ENCODE assay signal across 8 mouse cellular contexts in the genomic region with DNA sequence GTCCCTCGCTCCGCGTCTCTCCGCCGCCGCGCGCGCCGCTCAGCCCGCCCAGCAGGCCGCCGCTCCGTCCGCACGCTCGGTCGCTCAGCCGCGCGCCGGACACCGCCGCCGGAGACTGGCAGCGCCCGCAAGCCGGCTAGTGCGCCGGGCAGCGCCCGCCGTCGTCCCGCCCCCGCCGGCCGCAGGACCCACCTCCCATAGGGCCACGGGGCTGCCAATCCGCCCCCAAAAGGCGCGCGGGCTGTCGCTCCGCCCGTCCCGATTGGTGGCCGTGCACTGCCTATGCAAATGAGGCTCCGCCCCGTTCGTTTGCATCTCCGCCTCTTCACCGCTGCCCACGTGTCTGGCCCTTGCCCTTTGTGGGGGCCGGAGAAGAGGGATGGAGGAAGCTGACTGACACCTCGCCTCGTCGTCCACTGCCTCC. TPM values are rescaled to one million over a fixed set of nuclear protein-coding genes. Genes with fewer than 3 reads are reported as not detected.
DNase-seq lines count a peak whose midpoint lies in the region; ATAC-seq lines count a peak whose summit lies in the region.

No protein-coding gene starts in this region.

- peak; percentile 99 for DNase-seq in adrenal gland, adult 2 months
- DNase-seq in embryo, embryonic 11 days = peak; percentile 99
- peak; percentile 99 for DNase-seq in gastrocnemius, postnatal 25 days
- peak; percentile 98 for DNase-seq in intestine, embryonic 14.5 days (ENCODE audit: low spot score)
- DNase-seq in left cerebral cortex, postnatal 10 days (ENCODE audit: extremely low spot score in 1 of 2, low spot score in 2 of 2) = peak; percentile 94 to 98
- DNase-seq in right cerebral cortex, postnatal 14 days = peak; percentile 96
- peak; percentile 99 for DNase-seq in urinary bladder, postnatal 25 days (ENCODE audit: low spot score)

- peaks cover 5% of the 10 kb centered on the region; the same call in 1 of the 2 replicates for H3K4me1 ChIP-seq in intestine, embryonic 14.5 days (replicated peaks; ENCODE audit: control insufficient read depth, insufficient read depth, low read length)

- H3K36me3 ChIP-seq in intestine, embryonic 14.5 days (ENCODE audit: control insufficient read depth, insufficient read depth, low read length) = no peaks in the 10 kb centered on the region

- H3K4me2 ChIP-seq in intestine, embryonic 14.5 days (ENCODE audit: low read length) = peak overlapping the region; percentile 58

- peak overlapping the region; percentile 86 for H3K4me3 ChIP-seq in intestine, embryonic 14.5 days (ENCODE audit: low read depth, low read length)

- H3K9me3 ChIP-seq in intestine, embryonic 14.5 days (ENCODE audit: control insufficient read depth, low read length) = no peaks in the 10 kb centered on the region

- intact Hi-C loops in left cerebral cortex, postnatal 10 days (cut with DNase I) = loop anchor here (2.0 kb wide), 1 partner anchor 37 kb away; no protein-coding TSS in a partner anchor

- H3K27me3 ChIP-seq in intestine, embryonic 14.5 days (replicated peaks; ENCODE audit: control insufficient read depth, insufficient read depth, low read length) = no peaks in the 10 kb centered on the region

- peak overlapping the region; percentile 78 for H3K27ac ChIP-seq in intestine, embryonic 14.5 days (ENCODE audit: low read depth)

- peak; percentile 98 for ATAC-seq in intestine, embryonic 14.5 days (replicated peaks; ENCODE audit: low FRiP score, low TSS enrichment, low read depth)
- ATAC-seq in megakaryocyte-erythroid progenitor cell, adult 5-6 weeks (replicated peaks; ENCODE audit: low FRiP score, low TSS enrichment, poor library complexity, severe bottlenecking) = peak; percentile 100

- WGBS in intestine, embryonic 14.5 days = 2% methylated on average over 44 of the region's 58 CpGs

- H3K9ac ChIP-seq in intestine, embryonic 14.5 days (ENCODE audit: low read length) = peak overlapping the region; percentile 76

RNA-seq across cellular contexts. Expression of gene Fkbp5, which starts 31.3 kb away (rescaled TPM):
- 10 to 100 TPM; 68.0 to 69.5 TPM for total RNA-seq in adrenal gland, adult 2 months (2021)
- polyA plus RNA-seq in adrenal gland, adult 2 months (2012; rRNA removed) = 24.4 and 27.1 TPM in 2 replicates
- total RNA-seq in gastrocnemius, postnatal 25 days (2021) = 10 to 100 TPM; 61.0 to 63.6 TPM
- polyA plus RNA-seq in intestine, embryonic 14.5 days (2014; fragmentation: Nextera tagmentation; extraction: Ambion mirVana) = 8.1 and 8.7 TPM in 2 replicates
- total RNA-seq in left cerebral cortex, postnatal 10 days (2021) = 10 to 100 TPM; 26.8 to 50.6 TPM
- 19.8 and 32.3 TPM in 2 replicates for total RNA-seq in megakaryocyte-erythroid progenitor cell, adult 5-6 weeks (2014; fragmentation: Nextera tagmentation)
- total RNA-seq in megakaryocyte-erythroid progenitor cell, adult 5-6 weeks (2017) = 19.9 and 25.1 TPM in 2 replicates

RNA-seq across cellular contexts. Expression of gene Armc12, which starts 44.6 kb away (rescaled TPM):
- not detected for total RNA-seq in adrenal gland, adult 2 months (2021)
- polyA plus RNA-seq in adrenal gland, adult 2 months (2012; rRNA removed) = not detected in 2 replicates
- not detected for total RNA-seq in gastrocnemius, postnatal 25 days (2021)
- not detected in 2 replicates for polyA plus RNA-seq in intestine, embryonic 14.5 days (2014; fragmentation: Nextera tagmentation; extraction: Ambion mirVana)
- total RNA-seq in left cerebral cortex, postnatal 10 days (2021) = not detected
- total RNA-seq in megakaryocyte-erythroid progenitor cell, adult 5-6 weeks (2014; fragmentation: Nextera tagmentation) = not detected in 2 replicates
- total RNA-seq in megakaryocyte-erythroid progenitor cell, adult 5-6 weeks (2017) = not detected in 2 replicates

Comparison
In these comparisons a context has a peak if more than half of its experiments do, and no peak if none do; other contexts are left out.
1. Peak in every context shown above with its lines: DNase-seq, ATAC-seq, H3K4me3 ChIP-seq and H3K27ac ChIP-seq.